Mouse (Mus musculus): Measurements from ENCODE around the gene Olfr44. TPM values are rescaled to one million over a fixed set of nuclear protein-coding genes. Genes with fewer than 3 reads are reported as not detected.

Olfr44 gene
- polyA plus RNA-seq, 1 experiment from 2014 or later: not detected

DNA sequence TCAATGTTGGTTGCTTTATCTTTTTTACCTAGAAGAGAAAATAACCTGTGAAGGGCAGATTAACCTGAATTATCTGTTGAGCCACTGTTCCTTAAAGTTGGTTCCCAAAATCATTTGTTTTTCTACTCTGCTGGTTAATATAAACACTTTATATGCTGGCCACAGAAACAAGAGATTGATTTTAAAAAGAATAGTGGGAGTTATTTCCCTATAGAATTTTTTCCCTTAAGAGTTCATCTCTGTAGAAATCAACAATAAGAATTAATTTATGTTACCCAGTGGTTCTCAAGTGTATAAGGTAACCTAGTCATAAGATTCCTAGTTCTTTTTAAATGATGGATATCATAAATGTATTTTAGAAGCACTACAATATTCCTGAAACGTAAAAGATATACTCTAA, 22.0 kb downstream of the Olfr44 start, which contains the start of gene Olfr955:
Gene Olfr955, minus strand, starts transcription at position 101 of the 400 bp plus-strand sequence.
- H3K4me2 ChIP-seq (replicated peaks; ENCODE audit: low read depth): no peak within 1 kb of the TSS
- H3K4me1 ChIP-seq (replicated peaks; ENCODE audit: control insufficient read depth, insufficient read depth): no peaks in the 10 kb centered on the region
- H3K27me3 ChIP-seq (ENCODE audit: control insufficient read depth, insufficient read depth, low read length): no peaks in the 10 kb centered on the region
- ATAC-seq (ENCODE audit: low FRiP score, low TSS enrichment): no peak
- no peaks in the 10 kb centered on the region for H3K36me3 ChIP-seq (ENCODE audit: control insufficient read depth, insufficient read depth, low read length)
- no peak within 1 kb of the TSS for H3K4me3 ChIP-seq (ENCODE audit: low read depth, low read length)
- H3K27ac ChIP-seq (replicated peaks): no peak within 1 kb of the TSS
- WGBS: 40% methylated on average over 1 of the region's 1 CpGs
- TF ChIP-seq CTCF (IDR thresholded peaks at IDR 0.05; ENCODE audit: low read depth) (no peak), EP300 (optimal IDR thresholded peaks at IDR 0.05) (no peak)
- DNase-seq (ENCODE audit: low spot score): no peak
- H3K9ac ChIP-seq (ENCODE audit: low read length): no peak within 1 kb of the TSS
- H3K9me3 ChIP-seq (ENCODE audit: control insufficient read depth, low read length): no peaks in the 10 kb centered on the region

DNA sequence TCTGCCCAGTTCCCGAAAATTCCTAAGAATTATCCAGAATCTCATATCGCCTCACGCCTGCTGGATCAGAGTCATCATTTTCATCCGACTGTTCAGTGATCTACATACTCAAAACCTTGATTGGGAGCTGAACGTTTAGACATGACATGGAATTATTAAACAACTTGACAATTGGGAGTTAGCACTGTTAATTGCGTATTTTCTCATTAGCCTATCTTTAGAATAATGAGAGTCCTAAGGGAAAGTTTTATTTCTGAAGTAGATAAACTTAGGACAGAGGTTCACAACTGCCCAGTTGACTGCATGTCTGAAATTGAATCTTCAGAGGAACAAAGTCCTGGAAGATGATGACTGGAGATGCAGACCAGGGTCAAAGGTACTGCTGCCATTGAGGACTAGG, 37.4 kb downstream of the Olfr44 start, which contains the start of gene Olfr954:
Gene Olfr954, plus strand, starts transcription at position 301 of the 400 bp plus-strand sequence.
- no peak for DNase-seq (ENCODE audit: low spot score)
- 80% methylated on average over 6 of the region's 6 CpGs for WGBS
- ATAC-seq (ENCODE audit: low FRiP score, low TSS enrichment): no peak
- Histone ChIP-seq H3K4me1 (replicated peaks; ENCODE audit: control insufficient read depth, insufficient read depth) (no peaks in the 10 kb centered on the region), H3K9me3 (ENCODE audit: control insufficient read depth, low read length) (no peaks in the 10 kb centered on the region), H3K27ac (replicated peaks) (no peak within 1 kb of the TSS), H3K9ac (ENCODE audit: low read length) (no peak within 1 kb of the TSS), H3K36me3 (ENCODE audit: control insufficient read depth, insufficient read depth, low read length) (no peaks in the 10 kb centered on the region), H3K27me3 (ENCODE audit: control insufficient read depth, insufficient read depth, low read length) (no peaks in the 10 kb centered on the region), H3K4me2 (replicated peaks; ENCODE audit: low read depth) (no peak within 1 kb of the TSS), H3K4me3 (ENCODE audit: low read depth, low read length) (no peak within 1 kb of the TSS)
- no peak for TF ChIP-seq CTCF (IDR thresholded peaks at IDR 0.05; ENCODE audit: low read depth)
- no peak for TF ChIP-seq EP300 (optimal IDR thresholded peaks at IDR 0.05)

Other genes starting within 250 kb of the Olfr44 start
- not detected in 2 replicates for gene Olfr1537, start 244.0 kb downstream of the Olfr44 start, polyA plus RNA-seq (2015; fragmentation: Nextera tagmentation; extraction: Ambion mirVana)
- gene Olfr945, start 217.2 kb downstream of the Olfr44 start, polyA plus RNA-seq (2015; fragmentation: Nextera tagmentation; extraction: Ambion mirVana): not detected in 2 replicates
- not detected in 2 replicates for gene Olfr948, start 167.9 kb downstream of the Olfr44 start, polyA plus RNA-seq (2015; fragmentation: Nextera tagmentation; extraction: Ambion mirVana)
- gene Olfr951, start 106.6 kb downstream of the Olfr44 start, polyA plus RNA-seq (2015; fragmentation: Nextera tagmentation; extraction: Ambion mirVana): not detected in 2 replicates
- gene Olfr952, start 66.8 kb downstream of the Olfr44 start, polyA plus RNA-seq (2015; fragmentation: Nextera tagmentation; extraction: Ambion mirVana): not detected in 2 replicates
- 0.02 TPM in 1 of 2 replicates, not detected in the other for gene Olfr954, start 37.3 kb downstream of the Olfr44 start, polyA plus RNA-seq (2015; fragmentation: Nextera tagmentation; extraction: Ambion mirVana)
- not detected in 2 replicates for gene Olfr955, start 22.1 kb downstream of the Olfr44 start, polyA plus RNA-seq (2015; fragmentation: Nextera tagmentation; extraction: Ambion mirVana)
- not detected in 2 replicates for gene Olfr957, start 21.8 kb upstream of the Olfr44 start, polyA plus RNA-seq (2015; fragmentation: Nextera tagmentation; extraction: Ambion mirVana)
- gene Olfr958, start 60.1 kb upstream of the Olfr44 start, polyA plus RNA-seq (2015; fragmentation: Nextera tagmentation; extraction: Ambion mirVana): not detected in 2 replicates
- not detected in 2 replicates for gene Olfr959, start 81.6 kb upstream of the Olfr44 start, polyA plus RNA-seq (2015; fragmentation: Nextera tagmentation; extraction: Ambion mirVana)
- gene AW551984, start 110.4 kb upstream of the Olfr44 start, polyA plus RNA-seq (2015; fragmentation: Nextera tagmentation; extraction: Ambion mirVana): 10.6 and 12.5 TPM in 2 replicates
- not detected in 2 replicates for gene Olfr148, start 116.7 kb upstream of the Olfr44 start, polyA plus RNA-seq (2015; fragmentation: Nextera tagmentation; extraction: Ambion mirVana)
- not detected in 2 replicates for gene Olfr960, start 127.4 kb upstream of the Olfr44 start, polyA plus RNA-seq (2015; fragmentation: Nextera tagmentation; extraction: Ambion mirVana)
- gene Olfr961, start 151.1 kb upstream of the Olfr44 start, polyA plus RNA-seq (2015; fragmentation: Nextera tagmentation; extraction: Ambion mirVana): not detected in 2 replicates
- gene Olfr963, start 173.2 kb upstream of the Olfr44 start, polyA plus RNA-seq (2015; fragmentation: Nextera tagmentation; extraction: Ambion mirVana): not detected in 2 replicates
- gene Olfr149, start 213.1 kb upstream of the Olfr44 start, polyA plus RNA-seq (2015; fragmentation: Nextera tagmentation; extraction: Ambion mirVana): not detected in 2 replicates
- not detected in 2 replicates for gene Olfr965, start 217.4 kb upstream of the Olfr44 start, polyA plus RNA-seq (2015; fragmentation: Nextera tagmentation; extraction: Ambion mirVana)
- not detected in 2 replicates for gene Olfr150, start 237.0 kb upstream of the Olfr44 start, polyA plus RNA-seq (2015; fragmentation: Nextera tagmentation; extraction: Ambion mirVana)

Data from stomach, postnatal 0 days (tissue).